Mouse (Mus musculus): ENCODE results near the gene Elovl6.

DNA sequence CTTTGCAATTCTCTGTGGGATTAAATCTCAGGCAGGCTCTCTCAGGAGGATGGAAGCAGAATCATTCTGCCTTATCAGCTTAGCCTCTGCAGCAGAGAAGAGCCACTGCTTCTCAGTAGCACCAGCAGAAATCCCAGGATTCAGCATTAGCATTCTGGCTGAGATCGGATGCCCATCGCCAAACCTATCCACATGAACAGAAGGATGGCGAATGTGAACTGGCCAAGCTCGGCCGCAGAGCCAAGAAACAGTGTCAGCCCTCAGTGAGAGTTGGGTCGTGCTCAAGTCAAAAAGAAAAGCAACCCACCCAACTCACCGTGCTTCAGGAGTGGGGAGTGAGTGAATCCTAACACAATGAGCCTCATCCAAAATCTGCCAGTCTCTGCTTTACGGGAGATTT, 119.6 kb downstream of the Elovl6 start:
- TF ChIP-seq CTCF (IDR thresholded peaks at IDR 0.05; ENCODE audit: borderline replicate concordance, insufficient read depth, low read depth, low read length) (no peak), POLR2A (IDR thresholded peaks at IDR 0.05; ENCODE audit: borderline replicate concordance, insufficient read depth, low read length) (no peak)

Measured in cerebellum, adult 2 months (tissue).